Mouse (Mus musculus): ENCODE measurements around the gene Ovol1. TPM values are rescaled to one million over a fixed set of nuclear protein-coding genes. Genes with fewer than 3 reads are reported as not detected.

Ovol1 gene
- polyA plus RNA-seq, 1 experiment = 2.4 TPM

- DNase-seq (ENCODE audit: low read depth) = no peak
Observed at GRCm38 (mm10) chr19:5568470-5569140, 8.2 kb upstream of the Ovol1 start.

- DNase-seq (ENCODE audit: low read depth) = no peak
Observed at GRCm38 (mm10) chr19:5567534-5568469, 7.4 kb upstream of the Ovol1 start, which contains the start of gene Ap5b1. Gene Ap5b1, plus strand, starts transcription at chr19:5568025.

- DNase-seq (ENCODE audit: low read depth) = no peak
Observed at GRCm38 (mm10) chr19:5567180-5567533, 6.7 kb upstream of the Ovol1 start.

GRCm38 (mm10) chr19:5566316-5566715, 5.9 kb upstream of the Ovol1 start:
- no peak for DNase-seq (ENCODE audit: low read depth)

GRCm38 (mm10) chr19:5562776-5563175, 2.3 kb upstream of the Ovol1 start:
- DNase-seq (ENCODE audit: low read depth) = no peak

GRCm38 (mm10) chr19:5561886-5562285, 1.4 kb upstream of the Ovol1 start:
- no peak for DNase-seq (ENCODE audit: low read depth)

- DNase-seq (ENCODE audit: low read depth) = no peak
Observed at GRCm38 (mm10) chr19:5561252-5561790, 875 bp upstream of the Ovol1 start.

- DNase-seq (ENCODE audit: low read depth) = no peak
Observed at GRCm38 (mm10) chr19:5559631-5560456, 602 bp downstream of the Ovol1 start.

GRCm38 (mm10) chr19:5559229-5559628, 1.2 kb downstream of the Ovol1 start:
- no peak for DNase-seq (ENCODE audit: low read depth)

GRCm38 (mm10) chr19:5558770-5559169, 1.7 kb downstream of the Ovol1 start:
- DNase-seq (ENCODE audit: low read depth) = no peak

- no peak for DNase-seq (ENCODE audit: low read depth)
Observed at GRCm38 (mm10) chr19:5558169-5558568, 2.3 kb downstream of the Ovol1 start.

- no peak for DNase-seq (ENCODE audit: low read depth)
Observed at GRCm38 (mm10) chr19:5554212-5554611, 6.2 kb downstream of the Ovol1 start.

GRCm38 (mm10) chr19:5553802-5554201, 6.6 kb downstream of the Ovol1 start:
- DNase-seq (ENCODE audit: low read depth) = no peak

GRCm38 (mm10) chr19:5547471-5548056, 12.9 kb downstream of the Ovol1 start:
- no peak for DNase-seq (ENCODE audit: low read depth)

- DNase-seq (ENCODE audit: low read depth) = no peak
Observed at GRCm38 (mm10) chr19:5544031-5544430, 16.4 kb downstream of the Ovol1 start.

- DNase-seq (ENCODE audit: low read depth) = no peak
Observed at GRCm38 (mm10) chr19:5543362-5543761, 17.1 kb downstream of the Ovol1 start.

- no peak for DNase-seq (ENCODE audit: low read depth)
Observed at GRCm38 (mm10) chr19:5538786-5539185, 21.7 kb downstream of the Ovol1 start.

GRCm38 (mm10) chr19:5532520-5532919, 27.9 kb downstream of the Ovol1 start:
- no peak for DNase-seq (ENCODE audit: low read depth)

GRCm38 (mm10) chr19:5530138-5530524, 30.3 kb downstream of the Ovol1 start:
- DNase-seq (ENCODE audit: low read depth) = no peak

GRCm38 (mm10) chr19:5529325-5530137, 30.9 kb downstream of the Ovol1 start:
- no peak for DNase-seq (ENCODE audit: low read depth)

GRCm38 (mm10) chr19:5525204-5525603, 35.2 kb downstream of the Ovol1 start:
- no peak for DNase-seq (ENCODE audit: low read depth)

Measured in gonadal fat pad, adult 2 months (tissue).